Mouse (Mus musculus) cerebellum, adult 18-20 months (tissue): ENCODE results near the gene Wdr24.

Experiments used
- DNase-seq, 2 experiments: peaks; one replicate each; pipeline ENCODE4 v3.0.0; 2021

The Wdr24 gene

GRCm38 (mm10) chr17:25808028-25808427, 15.4 kb upstream of the Wdr24 start:
- peak in 1 of 2 experiments; percentile 22 for DNase-seq

GRCm38 (mm10) chr17:25808789-25809605, 14.4 kb upstream of the Wdr24 start, which contains the start of gene Fbxl16:
Fbxl16 (plus strand) TSS chr17:25809085.
- DNase-seq, result peak; percentile 96 to 97

DNA sequence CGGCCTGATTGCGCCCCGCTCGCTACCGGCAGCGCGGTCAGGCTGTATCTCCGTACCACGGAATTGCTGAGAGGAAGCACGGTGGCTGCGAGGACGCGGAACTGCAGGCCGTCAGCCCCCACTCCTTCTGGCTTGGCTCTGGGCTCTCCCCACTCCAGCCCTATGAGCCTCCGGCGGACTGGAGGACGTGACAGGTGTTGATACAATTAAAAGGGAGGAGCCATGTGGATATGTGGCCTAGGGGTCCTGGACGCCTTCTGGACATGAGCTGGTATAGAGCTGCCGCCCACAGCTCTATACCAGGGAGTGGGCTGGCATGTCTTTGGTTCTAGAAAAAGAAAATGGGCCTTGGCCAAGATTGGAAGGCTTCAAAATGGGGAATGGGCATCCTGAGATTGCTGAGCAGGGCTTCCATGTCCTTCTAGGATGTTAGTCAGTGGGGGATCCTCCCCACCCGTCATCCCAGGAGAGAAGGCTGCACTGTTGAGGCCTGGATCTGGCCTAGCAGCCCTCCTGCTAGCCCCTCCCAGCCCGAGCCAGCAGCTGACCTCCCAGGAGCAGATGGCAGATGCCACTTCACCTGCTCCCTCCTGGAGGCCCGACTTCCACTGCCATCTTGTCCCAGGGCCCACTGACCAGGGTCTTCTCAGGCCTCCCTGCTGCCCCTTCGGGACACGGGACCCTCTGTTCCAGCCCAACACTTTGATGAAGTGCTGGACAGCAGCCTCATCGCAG, 13.7 kb upstream of the Wdr24 start:
- peak; percentile 79 to 86 for DNase-seq

DNA sequence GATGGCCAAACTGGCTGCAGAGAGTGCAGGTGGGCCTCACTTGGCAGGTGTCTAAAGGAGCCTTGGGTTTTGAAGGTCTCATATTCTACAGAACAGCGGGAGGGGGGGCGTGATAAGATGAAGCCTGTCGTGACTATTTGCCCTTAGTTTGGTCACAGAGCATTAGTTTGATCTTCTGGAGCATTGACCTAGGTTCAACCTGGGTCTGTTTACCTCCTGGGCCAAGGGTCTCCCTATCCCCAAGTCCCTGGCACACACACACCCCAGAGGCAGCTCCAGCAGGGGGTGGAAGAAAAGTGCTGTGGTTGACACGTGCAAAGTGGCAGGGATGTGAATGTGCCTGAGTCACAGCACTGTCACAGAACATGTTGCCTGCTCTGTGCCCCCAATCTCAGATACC, 12.5 kb upstream of the Wdr24 start:
- DNase-seq, result peak; percentile 21 to 29

- DNase-seq, result peak; percentile 70 to 74
Observed at GRCm38 (mm10) chr17:25813471-25813870, 10.0 kb upstream of the Wdr24 start.

- peak in 1 of 2 experiments; percentile 9 for DNase-seq
Observed at GRCm38 (mm10) chr17:25817662-25818061, 5.8 kb upstream of the Wdr24 start.

DNA sequence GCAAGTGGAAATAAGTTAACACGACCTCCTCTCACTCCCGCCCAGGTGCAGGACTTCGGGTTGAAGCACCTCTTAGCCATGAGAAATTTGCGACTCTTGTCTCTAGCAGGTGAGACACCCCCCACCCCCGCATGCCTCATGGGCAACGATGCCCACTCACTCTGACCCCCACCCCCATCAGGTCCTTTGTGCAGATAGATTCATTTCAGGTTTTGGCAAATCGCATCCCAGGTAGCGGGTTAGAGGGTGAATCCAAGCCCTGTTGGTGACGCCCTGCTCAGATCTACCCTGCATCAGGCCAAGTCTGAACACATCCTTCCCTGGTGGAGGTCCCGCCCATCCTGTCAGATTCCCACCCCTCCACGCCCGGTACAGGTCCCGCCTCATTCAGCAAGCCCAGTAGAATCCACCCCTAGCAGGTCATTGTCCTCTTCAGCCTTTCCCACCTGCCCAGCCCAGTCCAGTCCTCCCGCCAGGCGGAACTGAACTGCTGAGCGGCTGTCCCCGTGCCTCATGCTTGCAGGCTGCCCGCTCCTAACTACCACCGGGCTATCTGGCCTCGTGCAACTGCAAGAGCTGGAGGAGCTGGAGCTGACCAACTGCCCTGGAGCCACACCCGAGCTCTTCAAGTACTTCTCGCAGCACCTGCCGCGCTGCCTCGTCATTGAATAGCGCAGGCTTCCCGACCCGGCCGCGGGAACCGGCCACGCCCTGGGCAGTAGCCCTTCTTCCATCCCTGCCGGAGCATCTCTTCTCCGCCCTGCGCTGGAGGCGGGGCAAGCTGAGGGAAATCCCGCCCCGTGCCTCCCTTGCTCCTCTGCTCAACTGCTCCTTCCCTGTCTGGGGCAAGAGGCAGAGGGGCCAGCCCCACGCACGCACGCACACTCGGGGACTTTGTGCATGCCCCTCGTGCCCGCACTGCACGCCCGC, 4.3 kb upstream of the Wdr24 start:
- DNase-seq, result peak in 1 of 2 experiments; percentile 14

DNA sequence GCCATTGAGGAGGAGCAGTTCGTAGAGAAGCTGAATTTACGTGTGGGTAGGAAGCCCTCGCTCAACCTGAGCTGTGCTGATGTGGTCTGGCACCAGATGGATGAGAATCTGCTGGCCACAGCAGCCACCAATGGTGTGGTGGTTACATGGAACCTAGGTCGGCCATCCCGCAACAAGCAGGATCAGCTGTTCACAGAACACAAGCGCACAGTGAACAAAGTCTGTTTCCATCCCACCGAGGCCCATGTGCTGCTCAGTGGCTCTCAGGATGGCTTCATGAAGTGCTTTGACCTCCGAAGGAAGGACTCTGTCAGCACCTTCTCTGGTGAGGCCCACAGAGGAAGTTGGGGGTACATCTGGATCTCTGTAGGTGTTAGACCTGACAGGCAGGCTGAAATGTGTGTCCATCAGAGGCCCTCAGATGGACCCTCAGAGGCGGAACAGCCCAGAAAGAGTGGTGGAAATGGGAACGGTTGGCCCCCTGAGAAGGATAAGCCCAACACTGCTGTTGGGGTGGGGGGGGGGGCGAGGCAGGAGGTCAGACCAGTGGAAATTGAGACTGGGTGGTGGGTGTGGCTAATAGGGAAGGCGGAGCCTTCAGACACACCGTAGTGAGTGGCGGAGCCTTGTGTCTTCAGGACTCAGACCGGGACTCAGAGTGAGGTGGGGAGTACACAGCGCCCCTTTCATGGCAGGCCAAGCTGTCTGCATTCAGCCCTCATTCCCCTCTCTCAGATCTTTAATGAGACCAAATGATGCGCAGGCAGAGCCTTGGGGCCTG, 1.1 kb downstream of the Wdr24 start:
- no peak for DNase-seq

- peak in 1 of 2 experiments; percentile 23 for DNase-seq
Observed at GRCm38 (mm10) chr17:25825311-25825710, 1.9 kb downstream of the Wdr24 start.

- no peak for DNase-seq
Observed at GRCm38 (mm10) chr17:25825984-25826570, 2.6 kb downstream of the Wdr24 start.

DNA sequence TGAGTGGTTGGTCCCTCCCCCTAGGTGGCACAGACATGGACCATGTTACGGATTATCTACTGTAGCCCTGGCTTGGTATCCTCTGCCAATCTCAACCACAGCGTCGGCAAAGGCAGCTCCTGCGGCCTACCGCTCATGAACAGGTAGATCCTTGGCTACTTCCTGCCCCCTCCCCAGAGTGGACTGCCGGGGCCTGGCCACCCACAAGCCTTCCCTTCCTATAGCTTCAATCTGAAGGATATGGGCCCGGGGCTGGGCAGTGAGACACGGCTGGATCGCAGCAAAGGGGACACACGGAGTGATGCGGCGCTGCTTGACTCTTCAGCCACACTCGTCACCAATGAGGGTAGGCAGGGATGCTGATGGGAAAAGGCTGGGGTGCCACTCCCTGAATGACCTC, 3.6 kb downstream of the Wdr24 start:
- no peak for DNase-seq

DNA sequence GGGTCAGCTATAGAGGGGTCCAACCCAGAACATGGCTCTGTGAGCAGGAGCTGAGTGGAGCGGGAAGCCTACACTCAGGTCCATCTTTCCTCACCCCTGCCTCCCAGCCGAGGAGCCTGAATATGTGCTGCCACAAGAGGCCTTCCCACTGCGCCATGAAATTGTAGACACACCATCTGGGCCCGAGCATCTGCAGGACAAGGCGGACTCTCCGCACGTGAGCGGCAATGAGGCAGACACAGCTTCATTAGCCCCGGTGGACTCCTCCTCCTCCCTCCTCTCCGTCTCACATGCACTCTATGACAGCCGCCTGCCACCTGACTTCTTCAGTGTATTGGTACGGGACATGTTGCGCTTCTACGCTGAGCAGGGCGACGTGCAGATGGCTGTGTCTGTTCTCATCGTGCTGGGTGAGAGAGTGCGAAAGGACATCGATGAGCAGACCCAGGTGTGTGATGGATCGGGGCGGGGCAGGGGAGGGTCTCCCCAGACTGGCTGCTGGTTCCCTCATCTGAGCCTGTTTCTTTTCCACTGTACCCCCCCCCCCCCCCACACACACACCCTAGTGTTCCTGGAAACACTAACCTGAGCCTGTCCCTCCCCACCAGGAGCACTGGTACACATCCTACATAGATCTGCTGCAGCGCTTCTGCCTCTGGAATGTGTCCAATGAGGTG, 4.3 kb downstream of the Wdr24 start:
- no peak for DNase-seq

DNA sequence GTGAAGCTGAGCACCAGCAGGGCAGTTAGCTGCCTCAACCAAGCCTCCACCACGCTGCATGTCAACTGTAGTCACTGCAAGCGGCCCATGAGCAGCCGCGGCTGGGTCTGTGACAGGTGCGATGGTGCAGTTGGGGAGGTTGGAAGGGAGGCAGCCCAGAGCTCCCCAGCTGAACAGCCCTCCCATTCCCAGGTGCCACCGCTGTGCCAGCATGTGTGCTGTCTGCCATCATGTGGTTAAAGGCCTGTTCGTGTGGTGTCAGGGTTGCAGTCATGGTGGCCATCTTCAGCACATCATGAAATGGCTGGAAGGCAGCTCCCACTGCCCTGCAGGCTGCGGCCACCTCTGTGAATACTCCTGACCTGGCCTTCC, 4.8 kb downstream of the Wdr24 start:
- peak in 1 of 2 experiments; percentile 25 for DNase-seq

DNA sequence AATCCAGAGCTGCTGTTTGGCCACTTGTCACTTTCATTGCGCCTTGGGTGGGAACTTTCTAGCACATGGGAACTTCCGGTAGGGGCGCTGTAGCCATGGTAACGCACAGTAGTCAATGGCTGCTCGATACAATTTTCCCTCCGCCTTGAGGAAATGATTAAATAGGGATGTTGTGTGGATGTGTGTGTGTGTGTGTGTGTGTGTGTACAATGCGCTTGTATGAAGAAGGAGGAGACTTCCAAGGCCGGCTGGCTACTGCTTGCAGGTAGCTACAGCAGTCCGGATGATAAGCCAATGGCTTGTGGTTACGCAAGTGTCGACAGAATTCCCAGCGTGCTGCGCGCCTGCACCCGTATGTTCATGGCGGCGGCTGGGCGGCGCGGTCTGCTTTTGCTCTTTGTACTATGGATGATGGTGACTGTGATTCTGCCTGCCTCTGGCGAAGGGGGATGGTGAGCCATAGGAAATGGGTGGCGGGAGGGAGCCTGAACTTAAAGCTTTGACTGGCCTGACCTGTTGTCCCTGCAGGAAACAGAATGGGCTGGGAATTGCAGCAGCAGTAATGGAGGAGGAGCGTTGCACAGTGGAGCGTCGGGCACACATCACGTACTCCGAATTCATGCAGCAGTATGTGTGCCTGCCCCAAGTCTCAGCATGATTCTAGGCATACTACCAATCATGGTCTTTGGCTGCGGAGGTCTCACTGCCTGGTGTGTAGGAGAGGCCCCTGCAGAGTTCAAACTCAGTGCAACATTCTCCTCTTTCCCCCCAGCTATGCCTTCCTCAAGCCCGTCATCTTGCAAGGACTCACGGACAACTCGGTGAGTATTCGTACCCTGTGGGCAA, 5.5 kb downstream of the Wdr24 start, which contains the start of gene Jmjd8:
Gene Jmjd8 (plus strand): TSS at position 156 of the 846 bp plus-strand sequence.
- peak; percentile 86 to 87 for DNase-seq

- peak in 1 of 2 experiments; percentile 26 for DNase-seq
Observed at GRCm38 (mm10) chr17:25829558-25830017, 6.2 kb downstream of the Wdr24 start.

- no peak for DNase-seq
Observed at GRCm38 (mm10) chr17:25830200-25830753, 6.8 kb downstream of the Wdr24 start.

DNA sequence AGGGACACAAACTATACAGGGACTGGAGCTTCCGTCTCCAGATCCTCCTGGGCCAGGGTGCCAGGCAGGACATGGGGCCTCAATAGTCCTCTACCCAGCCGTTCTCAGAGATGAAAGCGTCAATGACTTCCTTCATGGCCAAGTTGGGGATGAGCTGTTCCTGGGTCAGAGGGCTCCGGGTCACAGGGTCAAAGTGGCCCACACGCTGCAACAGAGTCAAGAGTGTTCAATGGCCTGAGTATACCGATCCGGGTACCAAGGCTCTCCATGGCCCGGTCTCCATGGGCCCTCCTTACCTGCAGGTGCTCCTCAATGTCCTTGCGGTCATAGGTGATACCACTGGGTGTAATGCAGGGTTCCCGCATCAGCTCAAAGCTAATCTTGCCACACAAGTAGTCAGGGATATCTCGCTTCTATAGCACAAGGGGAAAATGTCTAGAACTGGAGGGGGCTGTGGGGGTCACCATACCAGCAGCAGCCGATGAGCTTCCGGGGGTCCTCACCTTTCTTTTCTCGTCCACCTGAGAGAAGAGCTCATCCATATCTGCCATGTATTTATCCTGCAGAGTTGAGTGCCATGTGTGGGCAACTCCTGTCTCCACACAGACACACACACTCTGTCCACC, 7.5 kb downstream of the Wdr24 start:
- DNase-seq, result no peak

- peak; percentile 53 to 60 for DNase-seq
Observed at GRCm38 (mm10) chr17:25831451-25832281, 8.2 kb downstream of the Wdr24 start.
